Mouse (Mus musculus) spleen, adult 2 months (tissue): ENCODE results near the gene Alpk3. TPM values are rescaled to one million over a fixed set of nuclear protein-coding genes. Genes with fewer than 3 reads are reported as not detected.

Experiments
- DNase-seq, 2 experiments: peaks; one replicate each; pipeline versions ENCODE4 v3.0.0 to v3.0.0-alpha.2; 2012 to 2021; ENCODE audit warnings: low spot score in 2 of 2, low read depth in 1 of 2
- H3K27ac ChIP-seq: fragments of 200-500 bp; 2 replicates; pipeline ENCODE4 v1.5.1; 2012; ENCODE audit warnings: low read length, inconsistent platforms; ENCODE audit not compliant: insufficient read depth
- H3K27me3 ChIP-seq: fragments of 200-500 bp; 2 replicates; pipeline ENCODE4 v1.6.1; 2012; ENCODE audit warnings: mild to moderate bottlenecking, moderate library complexity, low read length, inconsistent platforms; ENCODE audit not compliant: control insufficient read depth, insufficient read depth
- H3K36me3 ChIP-seq: fragments of 200-500 bp; 2 replicates; pipeline ENCODE4 v1.6.1; 2012; ENCODE audit warnings: mild to moderate bottlenecking, low read length, inconsistent platforms; ENCODE audit not compliant: control insufficient read depth, insufficient read depth
- H3K4me1 ChIP-seq: fragments of 200-500 bp; 2 replicates; pipeline ENCODE4 v1.6.1; 2011; ENCODE audit warnings: inconsistent platforms; ENCODE audit not compliant: control insufficient read depth, insufficient read depth, insufficient read length
- H3K4me3 ChIP-seq: fragments of 200-500 bp; 2 replicates; pipeline ENCODE4 v1.5.1; 2011; ENCODE audit warnings: mild to moderate bottlenecking, inconsistent platforms; ENCODE audit not compliant: insufficient read depth, insufficient read length; ENCODE audit errors: extremely low read depth
- CTCF ChIP-seq: fragments of 200-500 bp; IDR thresholded peaks from 2 replicates; pipeline ENCODE4 v1.5.1; 2011; ENCODE audit warnings: mild to moderate bottlenecking, inconsistent platforms; ENCODE audit not compliant: insufficient read depth, insufficient read length, insufficient replicate concordance; ENCODE audit errors: extremely low read depth
- POLR2A ChIP-seq: fragments of 200-500 bp; IDR thresholded peaks from 2 replicates; pipeline ENCODE4 v1.6.1; 2011; ENCODE audit warnings: low read depth, low read length, inconsistent platforms
- WGBS: fragments of 180-500 bp; shearing (Covaris S2); methylation state at CpG from one replicate; pipeline ENCODE4 v1.1.7; 2018; 5-methylcytosine and 5-hydroxymethylcytosine counted together
- polyA plus RNA-seq: library from polyadenylated mRNA; depleted of rRNA; stranded (reverse); fragments of >200 nt; gene quantifications from 2 replicates; pipeline ENCODE4 v1.2.3, GENCODE M21; 2012

Alpk3 gene
- polyA plus RNA-seq, 1 experiment = 0.12 TPM

- no peak overlapping the region for H3K27ac ChIP-seq
- no peak overlapping the region for H3K4me3 ChIP-seq
- no peaks in the 10 kb centered on the region for H3K36me3 ChIP-seq
- 36% methylated on average over 5 of the region's 5 CpGs for WGBS
- DNase-seq = no peak
- no peak for TF ChIP-seq POLR2A
- TF ChIP-seq CTCF = no peak
- H3K27me3 ChIP-seq = no peaks in the 10 kb centered on the region
- no peaks in the 10 kb centered on the region for H3K4me1 ChIP-seq
Observed at GRCm38 (mm10) chr7:81100341-81100740, 42.9 kb downstream of the Alpk3 start.

DNA sequence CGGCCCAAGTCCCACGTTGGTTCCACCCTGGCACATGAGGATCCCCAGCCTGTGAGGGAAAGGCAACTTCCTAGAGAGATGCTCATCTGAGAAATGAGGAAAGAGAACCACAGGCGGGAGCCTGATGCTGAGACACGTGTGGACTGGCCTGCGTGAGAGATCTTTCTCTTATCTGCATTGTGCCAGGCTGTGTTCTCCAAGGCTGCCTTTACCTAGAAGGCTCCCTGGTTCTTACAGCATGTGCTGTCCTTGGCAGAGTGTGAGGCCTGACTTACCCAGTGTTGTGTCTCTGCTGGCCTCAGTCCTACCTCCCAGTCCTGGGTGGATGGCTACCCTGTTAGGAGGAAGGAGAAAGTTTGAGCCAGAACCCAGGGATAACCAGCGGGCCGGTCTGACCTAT is 45.5 kb downstream of the Alpk3 start:
- Histone ChIP-seq H3K27me3 (no peaks in the 10 kb centered on the region), H3K4me1 (no peaks in the 10 kb centered on the region), H3K27ac (no peak overlapping the region), H3K36me3 (no peaks in the 10 kb centered on the region), H3K4me3 (no peak overlapping the region)
- TF ChIP-seq CTCF = no peak
- TF ChIP-seq POLR2A = no peak
- DNase-seq = no peak
- 86% methylated on average over 7 of the region's 7 CpGs for WGBS

- H3K4me1 ChIP-seq = no peaks in the 10 kb centered on the region
- H3K36me3 ChIP-seq = no peaks in the 10 kb centered on the region
- no peak for TF ChIP-seq CTCF
- no peak for TF ChIP-seq POLR2A
- no peak overlapping the region for H3K27ac ChIP-seq
- no peak overlapping the region for H3K4me3 ChIP-seq
- H3K27me3 ChIP-seq = no peaks in the 10 kb centered on the region
- no peak for DNase-seq
- WGBS = 91% methylated on average over 4 of the region's 4 CpGs
Observed at GRCm38 (mm10) chr7:81105525-81105924, 48.1 kb downstream of the Alpk3 start.

DNA sequence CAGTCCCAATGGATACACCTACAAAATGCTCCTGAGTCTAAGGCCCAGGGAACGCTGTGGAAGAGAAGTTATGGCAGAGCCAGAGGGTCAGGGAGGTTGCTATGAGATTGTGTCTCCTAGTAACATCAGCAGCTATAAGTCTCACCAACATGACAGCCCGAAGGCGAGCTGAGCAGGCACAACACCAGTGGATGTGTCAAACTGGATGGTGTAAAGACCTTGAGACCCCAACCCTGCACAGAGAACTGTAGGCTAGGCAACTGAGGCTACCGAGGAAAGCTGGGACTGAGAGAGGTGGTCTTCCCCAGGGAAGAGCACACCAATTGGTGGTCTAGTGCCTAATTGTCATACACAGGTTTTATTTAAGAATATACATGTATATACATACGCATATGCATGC is 50.8 kb downstream of the Alpk3 start:
- H3K4me1 ChIP-seq = no peaks in the 10 kb centered on the region
- no peaks in the 10 kb centered on the region for H3K27me3 ChIP-seq
- no peak overlapping the region for H3K27ac ChIP-seq
- WGBS = 88% methylated on average over 5 of the region's 5 CpGs
- DNase-seq = no peak
- TF ChIP-seq POLR2A (no peak), CTCF (no peak)
- no peak overlapping the region for H3K4me3 ChIP-seq
- H3K36me3 ChIP-seq = no peaks in the 10 kb centered on the region

GRCm38 (mm10) chr7:81109717-81110651 is 52.6 kb downstream of the Alpk3 start:
- TF ChIP-seq CTCF (no peak), POLR2A (no peak)
- Histone ChIP-seq H3K36me3 (no peaks in the 10 kb centered on the region), H3K4me1 (no peaks in the 10 kb centered on the region), H3K27me3 (no peaks in the 10 kb centered on the region), H3K27ac (no peak overlapping the region), H3K4me3 (no peak overlapping the region)
- no peak for DNase-seq
- 58% methylated on average over 9 of the region's 9 CpGs for WGBS

DNA sequence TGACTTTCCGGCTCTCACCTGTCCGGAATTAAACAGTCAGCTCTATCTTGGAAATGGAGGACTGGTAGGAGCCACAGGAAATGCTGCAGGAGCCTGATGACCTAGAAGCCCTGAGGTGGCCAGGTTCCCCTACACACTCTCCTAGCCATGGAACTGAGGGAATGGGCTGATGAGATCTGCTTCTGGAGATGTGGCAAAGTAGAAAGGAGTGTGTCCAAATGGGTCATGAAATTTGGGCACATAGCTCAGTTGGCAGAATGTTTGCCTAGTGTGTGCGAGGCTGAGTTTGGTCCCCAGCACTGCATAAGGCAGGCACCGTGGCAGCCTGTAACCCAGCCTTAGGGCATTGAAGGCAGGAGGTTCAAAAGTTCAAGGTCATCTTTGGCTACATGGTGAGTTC is 53.4 kb downstream of the Alpk3 start:
- H3K4me3 ChIP-seq = no peak overlapping the region
- H3K4me1 ChIP-seq = no peaks in the 10 kb centered on the region
- WGBS = 91% methylated on average over 4 of the region's 4 CpGs
- no peaks in the 10 kb centered on the region for H3K36me3 ChIP-seq
- H3K27ac ChIP-seq = no peak overlapping the region
- H3K27me3 ChIP-seq = no peaks in the 10 kb centered on the region
- TF ChIP-seq POLR2A = no peak
- TF ChIP-seq CTCF = no peak
- DNase-seq = no peak

DNA sequence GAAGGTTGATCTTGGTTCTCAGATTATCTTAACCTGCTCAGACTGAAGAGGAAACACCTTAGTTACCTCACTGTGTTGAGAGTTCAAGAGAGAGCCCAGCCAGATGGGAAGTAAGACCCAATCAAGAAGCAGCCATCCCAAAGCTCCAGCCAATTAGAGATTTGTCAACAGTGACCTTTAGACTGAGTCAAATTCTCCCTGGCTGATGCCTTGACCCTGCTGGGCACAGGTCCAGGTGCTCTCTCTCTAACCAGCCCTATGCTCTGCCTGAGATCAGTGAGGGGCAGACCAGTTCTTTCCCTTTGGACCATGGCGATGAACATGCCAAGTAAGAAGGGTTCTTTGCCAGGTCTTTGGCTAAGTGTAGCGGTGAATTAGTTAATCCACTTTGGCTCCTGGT is 54.3 kb downstream of the Alpk3 start:
- WGBS = 85% methylated on average over 2 of the region's 2 CpGs
- no peak overlapping the region for H3K27ac ChIP-seq
- no peaks in the 10 kb centered on the region for H3K36me3 ChIP-seq

More for the DNA sequence above, 54.3 kb downstream of the Alpk3 start:
- no peak for DNase-seq
- Histone ChIP-seq H3K4me1 (no peaks in the 10 kb centered on the region), H3K4me3 (no peak overlapping the region), H3K27me3 (no peaks in the 10 kb centered on the region)
- TF ChIP-seq POLR2A (no peak), CTCF (no peak)
